Mouse (Mus musculus) hindbrain, embryonic 13.5 days (tissue): ENCODE results near the gene Poln. TPM values are rescaled to one million over a fixed set of nuclear protein-coding genes. Genes with fewer than 3 reads are reported as not detected.
A peak's percentile ranks its signal among the peaks of the same experiment; 100 is the strongest.

Source experiments
- ATAC-seq: fragments of 200-750 bp; cut with Nextera tagmentation; 2 replicates; pipeline ENCODE4 v1.8.0; 2017; ENCODE audit warnings: moderate TSS enrichment; ENCODE audit not compliant: low FRiP score
- H3K27ac ChIP-seq: fragments of 300-500 bp; sonication (generic); 2 replicates; pipeline ENCODE4 v1.5.1; 2015; ENCODE audit warnings: inconsistent platforms, mild to moderate bottlenecking, moderate library complexity
- H3K27me3 ChIP-seq: fragments of 300-500 bp; sonication (generic); 2 replicates; pipeline ENCODE4 v1.6.1; 2015; ENCODE audit warnings: mild to moderate bottlenecking, inconsistent platforms
- H3K36me3 ChIP-seq: fragments of 300-500 bp; sonication (generic); 2 replicates; pipeline ENCODE4 v1.6.1; 2015; ENCODE audit warnings: mild to moderate bottlenecking, inconsistent platforms
- H3K4me1 ChIP-seq: fragments of 300-500 bp; sonication (generic); replicated peaks from 2 replicates; pipeline ENCODE4 v1.6.1; 2015; ENCODE audit warnings: inconsistent platforms
- H3K4me2 ChIP-seq: fragments of 300-500 bp; sonication (generic); 2 replicates; pipeline ENCODE4 v1.6.1; 2015; ENCODE audit warnings: inconsistent platforms, mild to moderate bottlenecking, moderate library complexity
- H3K4me3 ChIP-seq: fragments of 300-500 bp; sonication (generic); 2 replicates; pipeline ENCODE4 v1.5.1; 2015; ENCODE audit warnings: mild to moderate bottlenecking, inconsistent platforms
- H3K9ac ChIP-seq: fragments of 300-500 bp; sonication (generic); 2 replicates; pipeline ENCODE4 v1.6.1; 2015; ENCODE audit warnings: mild to moderate bottlenecking, inconsistent platforms
- H3K9me3 ChIP-seq: fragments of 300-500 bp; sonication (generic); 2 replicates; pipeline ENCODE4 v1.6.1; 2016; ENCODE audit warnings: inconsistent platforms
- WGBS: fragments of 180-500 bp; shearing (Covaris S2); methylation state at CpG from one replicate; pipeline ENCODE4 v1.1.7; 2015; 5-methylcytosine and 5-hydroxymethylcytosine counted together
- polyA plus RNA-seq: library from polyadenylated mRNA; unstranded; fragments of >200 nt; fragmentation: Nextera tagmentation; extraction: Ambion mirVana; gene quantifications from 2 replicates; pipeline ENCODE4 v1.2.1, GENCODE M21; 2015

Gene Poln
- 0.14 and 0.28 TPM in 2 replicates for polyA plus RNA-seq

DNA sequence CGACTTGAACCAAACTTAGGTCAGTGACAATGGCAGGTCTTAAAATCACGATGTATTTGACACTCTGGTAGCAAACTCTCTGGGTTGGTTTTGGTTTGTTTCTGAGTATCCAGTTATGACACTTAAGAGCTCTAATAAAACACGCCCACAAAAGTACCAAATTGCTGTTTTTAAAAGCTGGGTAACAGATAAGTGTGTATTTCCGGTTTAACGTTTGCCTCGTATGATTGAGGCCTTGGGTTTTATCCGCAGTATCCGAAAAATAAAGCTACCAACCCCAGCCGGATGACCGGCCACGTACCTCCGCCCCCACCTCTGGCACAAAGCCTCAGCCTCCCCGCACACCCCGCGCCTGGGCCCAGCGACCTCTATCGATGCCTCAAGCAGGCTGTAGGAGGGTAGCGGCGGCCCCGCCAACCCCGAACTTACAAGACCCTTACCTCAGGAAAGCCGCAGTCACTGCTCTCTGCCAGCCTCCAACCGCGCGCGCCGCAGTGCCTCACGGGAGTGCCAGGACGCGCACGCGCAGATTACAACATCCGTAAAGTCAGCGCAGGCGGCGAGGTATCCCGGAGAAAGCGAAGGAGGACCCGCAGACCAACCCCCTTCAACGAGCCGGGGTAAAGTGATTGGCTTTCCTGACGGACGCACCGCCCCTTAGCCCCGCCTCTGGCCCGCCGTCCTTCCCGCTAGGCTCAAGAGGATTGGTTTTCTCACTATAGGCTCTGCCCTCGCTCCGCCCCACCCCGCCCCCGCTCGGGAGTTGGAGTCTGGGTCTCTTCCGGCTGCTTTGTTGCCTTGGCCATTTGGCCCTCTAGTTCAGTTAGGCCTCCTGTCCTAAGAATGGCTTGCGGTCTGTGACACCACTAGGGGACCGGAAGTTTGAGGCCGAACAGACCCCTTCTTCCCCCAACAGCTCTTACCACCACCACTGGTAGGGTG, at the start of gene Poln, which contains the start of gene Haus3:
Poln (minus strand) TSS at position 499 of the 942 bp plus-strand sequence.
Haus3 (minus strand) TSS at position 578 of the 942 bp plus-strand sequence.
- Histone ChIP-seq H3K4me2 (peak within 1 kb of the TSS; percentile 63), H3K27ac (peak within 1 kb of the TSS; percentile 95), H3K27me3 (no peaks in the 10 kb centered on the region), H3K9me3 (no peaks in the 10 kb centered on the region), H3K9ac (peak within 1 kb of the TSS; percentile 86), H3K4me1 (peaks cover 15% of the 10 kb centered on the region), H3K4me3 (peak within 1 kb of the TSS; percentile 72), H3K36me3 (peaks cover 23% of the 10 kb centered on the region)
- peak; percentile 100 for ATAC-seq
- WGBS = under 1% methylated on average over 57 of the region's 57 CpGs

DNA sequence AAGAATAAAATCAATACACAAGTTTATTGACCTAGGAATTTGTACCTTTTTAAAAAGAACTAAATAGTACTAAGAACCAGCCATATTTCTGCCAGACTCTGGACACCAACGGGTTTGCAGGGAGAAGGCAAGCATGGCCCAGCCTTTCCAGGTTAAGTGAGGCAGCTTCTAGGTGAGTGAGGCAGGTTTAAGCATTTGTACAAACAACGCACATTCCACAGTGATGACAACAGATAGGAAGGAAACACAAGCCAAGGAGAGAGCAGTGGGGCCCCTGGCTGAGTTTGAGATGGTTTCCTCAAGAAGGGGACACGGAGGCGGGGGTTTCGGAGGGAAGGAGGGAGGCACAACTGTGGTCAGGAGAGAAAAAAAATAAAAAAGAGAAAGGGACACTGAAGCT, 49.4 kb upstream of the Poln start:
- H3K9ac ChIP-seq = no peak overlapping the region
- H3K36me3 ChIP-seq = no peaks in the 10 kb centered on the region
- no peak overlapping the region for H3K4me3 ChIP-seq
- no peak overlapping the region for H3K4me2 ChIP-seq
- ATAC-seq = no peak
- WGBS = 83% methylated on average over 5 of the region's 5 CpGs
- H3K9me3 ChIP-seq = no peaks in the 10 kb centered on the region
- no peak overlapping the region for H3K27ac ChIP-seq
- H3K27me3 ChIP-seq = no peaks in the 10 kb centered on the region
- no peaks in the 10 kb centered on the region for H3K4me1 ChIP-seq

DNA sequence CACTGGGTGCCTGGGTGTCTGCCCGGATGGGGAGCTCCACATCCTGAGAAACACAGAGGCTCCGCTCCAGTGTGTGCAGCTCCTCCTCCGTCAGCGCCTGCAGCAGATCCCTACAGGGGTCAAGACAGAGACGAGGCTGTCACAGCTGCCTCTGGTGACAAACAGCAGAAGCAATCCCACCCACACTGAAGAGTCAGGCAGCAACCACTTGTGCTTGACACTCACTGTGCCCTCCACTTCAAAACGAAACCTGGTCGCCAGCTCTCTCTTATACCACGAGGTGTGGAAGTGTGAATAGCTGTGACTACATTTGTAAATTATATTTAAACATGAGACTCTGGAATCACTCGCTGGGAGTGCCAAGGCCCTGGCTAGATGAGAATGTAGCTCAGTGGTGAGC, 48.5 kb upstream of the Poln start:
- Histone ChIP-seq H3K4me2 (no peak overlapping the region), H3K27me3 (no peaks in the 10 kb centered on the region), H3K9ac (no peak overlapping the region), H3K9me3 (no peaks in the 10 kb centered on the region), H3K27ac (no peak overlapping the region), H3K4me1 (no peaks in the 10 kb centered on the region), H3K4me3 (no peak overlapping the region), H3K36me3 (no peaks in the 10 kb centered on the region)
- no peak for ATAC-seq
- 69% methylated on average over 9 of the region's 9 CpGs for WGBS

DNA sequence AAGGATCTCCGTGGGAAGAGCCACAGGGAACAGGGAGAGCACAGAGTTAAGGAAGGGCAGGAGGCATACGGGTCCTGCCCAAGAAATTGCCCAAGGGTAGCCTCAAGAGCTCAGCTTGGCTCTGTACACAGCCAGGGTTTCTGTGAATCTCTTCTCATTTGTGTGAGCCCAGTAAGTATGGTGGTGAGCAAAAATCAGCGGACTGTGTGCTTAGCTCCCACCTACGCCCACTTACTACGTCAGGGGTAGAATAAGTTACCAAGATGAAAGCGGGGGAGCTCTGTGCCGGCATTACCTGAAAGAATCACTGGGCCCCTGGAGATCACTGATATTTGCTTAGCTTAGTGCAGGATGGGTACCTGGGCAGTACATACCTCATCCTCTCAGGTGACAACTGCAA, 46.8 kb upstream of the Poln start:
- ATAC-seq = no peak
- H3K4me2 ChIP-seq = no peak overlapping the region
- no peaks in the 10 kb centered on the region for H3K36me3 ChIP-seq
- 81% methylated on average over 7 of the region's 7 CpGs for WGBS
- no peak overlapping the region for H3K9ac ChIP-seq
- H3K27ac ChIP-seq = no peak overlapping the region
- H3K27me3 ChIP-seq = no peaks in the 10 kb centered on the region
- no peaks in the 10 kb centered on the region for H3K4me1 ChIP-seq
- H3K4me3 ChIP-seq = no peak overlapping the region
- no peaks in the 10 kb centered on the region for H3K9me3 ChIP-seq

DNA sequence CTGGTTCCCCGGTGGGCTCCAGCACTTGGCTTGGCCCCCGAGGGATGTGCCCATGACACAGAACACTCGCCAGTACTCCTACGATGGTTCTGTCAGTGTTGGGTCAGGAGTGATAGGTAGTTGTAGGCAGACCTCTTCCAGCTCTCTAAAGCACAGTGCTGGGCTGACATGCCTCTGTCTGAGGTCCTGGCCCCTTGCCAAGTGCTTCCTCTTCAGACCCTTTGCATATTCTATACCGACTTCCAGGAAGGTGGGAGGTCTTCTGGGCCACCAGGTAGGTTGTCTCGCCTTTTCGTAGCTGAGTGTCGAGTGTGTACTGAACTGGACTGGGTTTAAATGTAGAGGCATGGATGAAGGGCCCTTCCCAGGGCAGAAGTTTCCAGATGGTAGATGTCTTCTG, 44.4 kb upstream of the Poln start:
- ATAC-seq = no peak
- H3K4me3 ChIP-seq = no peak overlapping the region
- H3K27me3 ChIP-seq = no peaks in the 10 kb centered on the region
- no peaks in the 10 kb centered on the region for H3K36me3 ChIP-seq
- H3K27ac ChIP-seq = no peak overlapping the region
- H3K9me3 ChIP-seq = no peaks in the 10 kb centered on the region
- no peaks in the 10 kb centered on the region for H3K4me1 ChIP-seq
- WGBS = 84% methylated on average over 8 of the region's 8 CpGs
- H3K4me2 ChIP-seq = no peak overlapping the region
- no peak overlapping the region for H3K9ac ChIP-seq

DNA sequence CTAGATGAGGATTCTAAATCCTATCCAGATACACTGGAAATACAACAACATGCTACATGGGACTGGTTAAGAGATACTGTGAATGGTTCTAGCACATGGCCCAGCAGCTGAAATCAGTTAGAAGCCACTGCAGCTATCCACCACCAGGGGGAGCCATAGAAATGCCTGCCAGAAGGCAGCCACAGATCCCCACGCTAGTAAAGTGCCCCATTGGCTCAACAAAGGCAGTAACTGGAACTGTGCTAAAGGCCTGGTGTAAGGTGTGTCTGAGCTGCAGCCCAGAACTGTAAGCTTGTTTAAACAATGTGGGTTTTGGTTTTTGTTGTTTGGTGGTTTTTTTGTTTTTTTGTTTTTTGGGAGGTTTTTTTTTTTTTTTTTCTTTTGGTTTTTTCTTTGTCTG, 41.0 kb upstream of the Poln start:
- peak; percentile 61; the same call in 1 of the 2 replicates for ATAC-seq
- Histone ChIP-seq H3K27ac (no peak overlapping the region), H3K9me3 (no peaks in the 10 kb centered on the region), H3K36me3 (no peaks in the 10 kb centered on the region), H3K27me3 (no peaks in the 10 kb centered on the region), H3K4me1 (no peaks in the 10 kb centered on the region), H3K4me2 (no peak overlapping the region), H3K9ac (no peak overlapping the region), H3K4me3 (no peak overlapping the region)
- 3% methylated on average over 1 of the region's 1 CpGs for WGBS

DNA sequence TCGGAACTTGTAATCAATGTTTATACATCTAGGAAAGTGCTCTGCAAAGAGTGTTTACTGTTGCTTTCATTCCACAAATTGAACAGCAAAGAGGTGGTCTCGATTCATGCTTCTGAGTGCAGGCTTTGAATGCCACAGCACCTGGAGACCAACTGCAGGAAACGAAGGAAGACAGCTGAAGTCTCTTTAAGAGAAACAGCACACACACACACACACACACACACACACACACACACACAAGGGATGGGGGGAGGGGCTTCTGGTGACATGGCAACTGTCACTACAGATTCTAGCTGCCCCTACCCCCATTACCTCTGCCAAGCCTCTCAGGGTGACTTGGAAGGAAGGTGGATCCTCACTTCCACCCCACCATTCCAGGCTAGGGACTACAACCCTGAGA, 38.3 kb upstream of the Poln start:
- H3K4me1 ChIP-seq = no peaks in the 10 kb centered on the region
- H3K4me2 ChIP-seq = no peak overlapping the region
- H3K36me3 ChIP-seq = no peaks in the 10 kb centered on the region
- no peak overlapping the region for H3K4me3 ChIP-seq
- ATAC-seq = no peak
- 76% methylated on average over 3 of the region's 3 CpGs for WGBS
- no peak overlapping the region for H3K9ac ChIP-seq
- no peak overlapping the region for H3K27ac ChIP-seq
- H3K27me3 ChIP-seq = no peaks in the 10 kb centered on the region
- no peaks in the 10 kb centered on the region for H3K9me3 ChIP-seq

DNA sequence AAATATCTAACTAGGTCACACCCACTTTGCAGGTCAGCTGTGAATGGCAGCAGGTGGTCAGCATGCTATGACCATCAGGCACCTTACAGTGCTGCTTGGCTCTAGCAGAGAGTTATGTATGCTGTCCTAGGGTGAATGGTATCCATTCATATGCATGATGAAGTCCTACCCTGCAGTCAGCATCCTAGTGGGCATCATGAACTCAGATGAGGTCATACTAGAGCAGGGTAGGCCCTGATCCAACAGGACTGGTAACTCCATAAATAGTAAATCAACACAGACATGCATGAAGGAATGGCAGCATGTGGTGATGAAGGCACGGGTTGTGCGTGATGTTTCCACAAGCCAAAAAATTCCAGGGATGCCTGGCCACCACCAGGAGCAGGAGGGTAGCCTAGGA, 36.5 kb upstream of the Poln start:
- no peaks in the 10 kb centered on the region for H3K36me3 ChIP-seq
- no peak overlapping the region for H3K4me3 ChIP-seq
- no peak for ATAC-seq
- no peaks in the 10 kb centered on the region for H3K27me3 ChIP-seq
- WGBS = 91% methylated on average over 2 of the region's 2 CpGs
- H3K9me3 ChIP-seq = no peaks in the 10 kb centered on the region
- no peaks in the 10 kb centered on the region for H3K4me1 ChIP-seq
- no peak overlapping the region for H3K4me2 ChIP-seq
- H3K9ac ChIP-seq = no peak overlapping the region
- no peak overlapping the region for H3K27ac ChIP-seq

DNA sequence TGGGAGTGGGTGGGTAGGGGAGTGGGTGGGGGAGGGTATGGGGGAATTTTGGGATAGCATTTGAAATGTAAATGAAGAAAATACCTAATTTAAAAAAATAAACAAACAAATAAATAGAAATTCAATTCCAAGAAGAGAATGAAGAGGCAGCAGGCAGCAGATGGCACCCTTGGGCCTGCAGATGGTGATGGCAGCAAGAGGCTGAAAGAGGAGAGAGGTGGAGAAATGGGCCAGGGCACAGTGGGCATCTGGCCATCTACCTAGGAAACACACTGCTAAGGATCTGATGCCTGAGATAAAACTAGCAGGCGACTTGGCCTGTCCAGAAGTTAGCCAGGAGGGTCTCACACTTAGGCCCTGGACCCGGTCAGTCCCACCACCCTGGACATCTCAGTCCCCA, 35.7 kb upstream of the Poln start:
- Histone ChIP-seq H3K4me1 (no peaks in the 10 kb centered on the region), H3K4me3 (no peak overlapping the region), H3K9ac (no peak overlapping the region), H3K27ac (no peak overlapping the region), H3K27me3 (no peaks in the 10 kb centered on the region), H3K36me3 (no peaks in the 10 kb centered on the region), H3K4me2 (no peak overlapping the region), H3K9me3 (no peaks in the 10 kb centered on the region)
- WGBS = 81% methylated on average over 2 of the region's 2 CpGs
- ATAC-seq = no peak

DNA sequence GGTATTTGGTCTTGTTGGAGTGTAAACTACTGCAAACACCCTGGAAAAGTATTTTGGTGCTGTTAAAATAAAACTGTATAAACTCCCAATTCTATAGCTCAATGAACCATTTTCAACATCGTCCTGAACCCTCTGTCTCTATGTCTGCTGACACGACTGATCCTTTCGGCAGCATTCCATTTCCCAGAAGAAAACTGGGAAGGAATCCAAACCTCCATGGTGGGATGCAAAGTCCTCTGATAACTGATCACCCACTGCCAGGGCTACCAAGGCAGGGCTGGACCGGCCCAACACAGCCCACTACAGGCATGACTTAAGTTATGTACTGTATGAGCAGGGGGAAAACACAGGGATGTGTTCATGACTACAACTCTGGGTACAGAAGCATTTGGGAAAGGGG, 32.8 kb upstream of the Poln start:
- Histone ChIP-seq H3K36me3 (no peaks in the 10 kb centered on the region; the same call in 1 of the 2 replicates), H3K4me1 (no peaks in the 10 kb centered on the region), H3K9ac (no peak overlapping the region), H3K4me2 (no peak overlapping the region), H3K9me3 (no peaks in the 10 kb centered on the region), H3K4me3 (no peak overlapping the region), H3K27me3 (no peaks in the 10 kb centered on the region), H3K27ac (no peak overlapping the region)
- ATAC-seq = no peak
- 86% methylated on average over 4 of the region's 4 CpGs for WGBS

DNA sequence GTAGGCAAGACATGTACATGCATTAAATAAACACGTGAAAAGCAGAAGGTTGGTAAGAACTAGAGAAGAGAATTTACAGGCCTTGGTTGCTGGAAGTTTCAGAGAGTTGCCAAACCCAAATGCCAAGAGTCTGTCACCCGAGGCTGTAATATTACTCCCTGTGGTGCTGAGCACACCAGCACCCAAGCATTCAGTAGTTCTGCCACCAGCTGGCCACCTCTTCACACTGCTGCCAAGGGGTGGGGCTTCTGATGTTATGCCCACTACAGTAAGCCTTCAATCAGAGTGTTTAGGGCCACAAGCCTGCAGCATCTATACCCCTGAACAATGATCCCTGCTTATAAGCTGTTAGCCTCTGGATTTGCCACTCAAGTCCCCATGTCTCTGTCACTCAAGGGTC, 32.1 kb upstream of the Poln start:
- Histone ChIP-seq H3K4me2 (no peak overlapping the region), H3K27ac (no peak overlapping the region), H3K9me3 (no peaks in the 10 kb centered on the region), H3K9ac (no peak overlapping the region), H3K36me3 (no peaks in the 10 kb centered on the region; the same call in 1 of the 2 replicates), H3K27me3 (no peaks in the 10 kb centered on the region), H3K4me3 (no peak overlapping the region), H3K4me1 (no peaks in the 10 kb centered on the region)
- ATAC-seq = no peak
- WGBS = 70% methylated on average over 2 of the region's 2 CpGs

DNA sequence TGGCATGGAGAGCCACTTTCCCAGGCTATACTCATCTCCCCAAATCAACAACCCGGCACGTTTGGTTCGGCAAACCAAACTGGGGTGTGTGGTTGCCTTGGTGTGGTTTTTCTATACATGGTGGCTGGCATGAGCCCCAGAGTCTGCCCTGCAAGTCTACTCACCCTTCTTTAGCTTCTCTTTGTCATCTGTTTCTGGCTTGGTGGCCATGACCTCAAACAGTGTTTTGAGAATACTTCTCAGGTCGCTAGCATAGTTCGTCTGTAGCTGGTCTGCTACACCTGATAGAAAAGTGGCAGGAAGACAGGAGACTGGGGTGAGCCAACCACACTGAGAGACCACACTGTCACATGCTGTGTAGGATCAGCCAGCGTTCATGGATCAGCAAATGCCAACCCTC, 29.4 kb upstream of the Poln start:
- Histone ChIP-seq H3K4me3 (no peak overlapping the region), H3K9ac (no peak overlapping the region), H3K27me3 (no peaks in the 10 kb centered on the region), H3K9me3 (no peaks in the 10 kb centered on the region), H3K4me2 (no peak overlapping the region), H3K36me3 (peaks cover 8% of the 10 kb centered on the region), H3K4me1 (no peaks in the 10 kb centered on the region), H3K27ac (no peak overlapping the region)
- ATAC-seq = no peak
- WGBS = 88% methylated on average over 6 of the region's 6 CpGs

DNA sequence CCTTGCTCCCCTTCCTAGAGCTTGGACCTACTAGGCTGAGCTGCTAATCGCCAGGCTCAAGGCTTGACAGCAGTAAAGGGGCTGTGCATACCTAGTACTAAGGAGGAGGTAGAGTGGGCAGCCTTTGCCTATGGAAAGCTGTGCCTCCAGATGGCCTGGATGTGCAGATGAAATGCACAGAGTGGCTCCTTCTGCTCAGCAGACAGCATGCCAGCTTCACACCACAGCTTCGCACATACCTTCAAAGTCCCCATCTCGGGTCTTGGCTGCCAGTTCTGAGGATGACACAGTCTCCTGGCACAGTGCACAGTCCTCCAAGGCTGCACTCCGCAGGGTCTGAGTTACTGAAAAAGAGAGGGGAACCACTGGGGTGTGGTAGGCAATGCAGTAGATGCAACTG, 28.0 kb upstream of the Poln start:
- Histone ChIP-seq H3K9me3 (no peaks in the 10 kb centered on the region), H3K27me3 (no peaks in the 10 kb centered on the region), H3K4me3 (no peak overlapping the region), H3K4me1 (no peaks in the 10 kb centered on the region), H3K27ac (no peak overlapping the region), H3K4me2 (no peak overlapping the region), H3K36me3 (peaks cover 8% of the 10 kb centered on the region), H3K9ac (no peak overlapping the region)
- ATAC-seq = no peak
- WGBS = 90% methylated on average over 4 of the region's 4 CpGs
